Mouse (Mus musculus) neural tube, embryonic 15.5 days (tissue): ENCODE results near the gene Phex. TPM values are rescaled to one million over a fixed set of nuclear protein-coding genes. Genes with fewer than 3 reads are reported as not detected.

Source experiments
- ATAC-seq: fragments of 200-750 bp; cut with Nextera tagmentation; 2 replicates; pipeline ENCODE4 v1.8.0; 2017; ENCODE audit warnings: mild to moderate bottlenecking, moderate TSS enrichment, moderate library complexity; ENCODE audit not compliant: low FRiP score
- H3K27ac ChIP-seq: fragments of 300-500 bp; sonication (generic); replicated peaks from 2 replicates; pipeline ENCODE4 v1.5.1; 2015; ENCODE audit warnings: mild to moderate bottlenecking, inconsistent platforms
- H3K27me3 ChIP-seq: fragments of 300-500 bp; sonication (generic); replicated peaks from 2 replicates; pipeline ENCODE4 v1.6.1; 2015; ENCODE audit warnings: inconsistent platforms
- H3K36me3 ChIP-seq: fragments of 300-500 bp; sonication (generic); 2 replicates; pipeline ENCODE4 v1.6.1; 2015; ENCODE audit warnings: inconsistent platforms
- H3K4me1 ChIP-seq: fragments of 300-500 bp; sonication (generic); 2 replicates; pipeline ENCODE4 v1.6.1; 2015; ENCODE audit warnings: inconsistent platforms
- H3K4me2 ChIP-seq: fragments of 300-500 bp; sonication (generic); 2 replicates; pipeline ENCODE4 v1.6.1; 2015; ENCODE audit warnings: inconsistent platforms, mild to moderate bottlenecking, moderate library complexity
- H3K4me3 ChIP-seq: fragments of 300-500 bp; sonication (generic); replicated peaks from 2 replicates; pipeline ENCODE4 v1.5.1; 2015; ENCODE audit warnings: mild to moderate bottlenecking, inconsistent platforms
- H3K9ac ChIP-seq: fragments of 300-500 bp; sonication (generic); replicated peaks from 2 replicates; pipeline ENCODE4 v1.6.1; 2015; ENCODE audit warnings: mild to moderate bottlenecking, inconsistent platforms
- H3K9me3 ChIP-seq: fragments of 300-500 bp; sonication (generic); replicated peaks from 2 replicates; pipeline ENCODE4 v1.6.1; 2016; ENCODE audit warnings: inconsistent platforms
- WGBS: fragments of 180-500 bp; shearing (Covaris S2); methylation state at CpG from one replicate; pipeline ENCODE4 v1.1.7; 2015; ENCODE audit warnings: mixed read lengths; 5-methylcytosine and 5-hydroxymethylcytosine counted together
- polyA plus RNA-seq: library from polyadenylated mRNA; unstranded; fragments of >200 nt; fragmentation: Nextera tagmentation; extraction: Ambion mirVana; gene quantifications from 2 replicates; pipeline ENCODE4 v1.2.1, GENCODE M21; 2015

The Phex gene
- polyA plus RNA-seq, 1 experiment from 2014 or later = 0.56 TPM

DNA sequence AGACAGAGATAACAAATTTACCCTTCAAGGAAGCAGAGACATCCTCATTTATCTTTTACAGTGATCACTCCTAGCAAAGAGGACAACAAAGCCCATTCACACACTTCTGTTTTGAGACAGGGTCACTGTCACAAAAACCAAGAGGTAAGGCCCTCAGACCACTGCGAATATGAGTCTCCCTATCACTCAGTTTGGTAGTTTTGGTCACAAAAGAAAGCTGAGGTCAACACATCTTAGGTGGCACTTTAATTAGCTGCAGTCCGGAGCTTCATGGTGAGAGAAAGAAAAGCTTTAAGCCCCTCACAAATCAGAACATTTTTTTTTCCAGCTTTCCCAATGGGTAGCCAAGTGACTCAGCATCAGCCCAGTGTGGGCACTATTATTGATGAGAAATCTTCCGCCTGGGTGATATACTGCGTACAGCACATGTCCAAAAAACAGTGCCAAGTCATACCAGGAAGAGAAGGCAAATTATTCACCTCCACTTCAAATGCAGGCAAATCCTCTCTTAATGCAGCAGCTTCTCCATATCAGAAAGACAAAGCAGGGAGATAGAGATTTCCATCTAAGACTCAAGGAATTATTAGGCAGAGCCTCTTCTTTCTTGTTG is 108.2 kb downstream of the Phex start:
- Histone ChIP-seq H3K4me2 (no peak overlapping the region), H3K27ac (peak overlapping the region; percentile 58; the same call in 1 of the 2 replicates)
- 31% methylated on average over 4 of the region's 4 CpGs for WGBS

DNA sequence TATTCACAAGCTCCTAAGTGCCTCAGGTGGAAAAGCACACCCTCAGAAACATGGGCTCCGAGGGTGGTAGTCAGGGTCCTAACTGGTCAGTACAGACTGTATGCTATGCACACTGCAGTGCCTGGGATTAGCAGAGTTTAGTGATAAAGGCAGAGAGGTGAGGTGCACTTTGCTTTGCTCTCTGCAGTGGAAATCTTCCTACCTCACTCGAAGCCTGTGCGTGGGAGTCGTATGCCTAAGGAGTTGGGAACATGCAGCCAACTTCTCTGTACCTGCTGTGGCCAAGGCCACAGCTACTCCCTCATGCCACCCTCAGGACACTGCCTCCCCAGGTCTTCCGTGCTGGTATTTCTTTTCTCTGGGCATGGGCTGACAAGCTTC is 109.3 kb downstream of the Phex start:
- 0 out of 2 replicates have a peak, but pooled peaks cover 10% of the 10 kb centered on the region for H3K4me1 ChIP-seq
- WGBS = 79% methylated on average over 5 of the region's 5 CpGs
- no peaks in the 10 kb centered on the region for H3K9me3 ChIP-seq
- H3K36me3 ChIP-seq = no peaks in the 10 kb centered on the region
- H3K9ac ChIP-seq = no peak overlapping the region
- no peak overlapping the region for H3K4me3 ChIP-seq
- ATAC-seq = no peak
- no peak overlapping the region for H3K4me2 ChIP-seq
- H3K27ac ChIP-seq = 0 out of 2 replicates have a peak overlapping the region, but pooled peaks have one; percentile 33
- no peaks in the 10 kb centered on the region for H3K27me3 ChIP-seq

More for the DNA sequence above, 108.2 kb downstream of the Phex start:
- H3K9ac ChIP-seq = no peak overlapping the region
- H3K4me3 ChIP-seq = no peak overlapping the region
- no peaks in the 10 kb centered on the region for H3K9me3 ChIP-seq
- 0 out of 2 replicates have a peak, but pooled peaks cover 10% of the 10 kb centered on the region for H3K4me1 ChIP-seq
- H3K27me3 ChIP-seq = no peaks in the 10 kb centered on the region
- ATAC-seq = peak; percentile 81; the same call in 1 of the 2 replicates
- H3K36me3 ChIP-seq = no peaks in the 10 kb centered on the region

DNA sequence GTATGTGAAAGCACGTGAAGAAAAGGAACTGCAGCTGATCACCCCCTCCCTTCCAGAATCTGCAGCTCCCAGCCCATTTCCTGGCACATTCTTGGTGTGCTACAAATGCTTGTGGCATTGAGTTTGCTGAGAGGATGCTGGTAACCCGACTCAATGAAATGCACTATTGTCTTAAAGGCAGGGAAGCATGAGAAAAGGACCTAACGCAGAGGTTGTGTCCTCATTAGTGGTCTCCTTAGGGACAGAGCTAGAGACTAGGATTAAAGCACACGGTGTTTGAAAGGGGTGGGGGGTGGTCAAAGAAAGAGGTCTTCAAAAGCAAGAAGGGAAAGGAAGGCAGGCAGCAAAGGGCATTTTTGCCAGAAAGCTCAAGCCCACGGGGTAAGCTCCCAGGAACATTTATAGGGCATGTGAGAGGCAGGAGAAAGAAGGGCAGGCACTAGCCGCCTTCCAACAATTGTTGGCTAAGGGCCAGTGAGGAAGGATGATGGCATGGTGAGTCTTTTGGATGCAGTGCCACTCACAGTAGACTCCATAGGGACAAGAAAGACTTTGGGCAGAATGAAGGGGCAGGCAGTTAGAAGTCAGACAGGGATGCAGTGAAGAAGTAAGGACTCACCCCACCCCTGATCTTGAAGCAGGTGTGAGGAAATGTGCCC is 109.8 kb downstream of the Phex start:
- no peak for ATAC-seq

DNA sequence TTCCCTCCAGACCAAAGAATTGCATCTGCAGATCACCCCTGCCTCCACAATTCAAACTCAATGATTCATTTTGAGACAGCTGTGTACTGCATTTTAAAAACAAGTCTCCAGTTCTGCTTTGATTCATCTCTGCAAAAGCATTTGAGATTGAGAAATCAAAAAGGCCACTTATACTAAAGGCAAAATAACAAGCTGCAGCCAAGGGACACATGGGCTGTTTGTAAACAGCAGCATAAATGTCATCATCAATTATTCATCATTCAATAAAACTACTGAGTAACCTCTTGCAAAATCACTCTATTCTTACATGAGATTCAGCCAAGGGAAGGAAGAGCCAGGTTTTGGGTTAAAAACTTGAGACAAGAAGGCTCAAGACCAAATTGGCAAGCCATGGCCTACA is 122.7 kb downstream of the Phex start:
- ATAC-seq = no peak
- no peaks in the 10 kb centered on the region for H3K9me3 ChIP-seq
- H3K27me3 ChIP-seq = no peaks in the 10 kb centered on the region
- H3K4me1 ChIP-seq = no peaks in the 10 kb centered on the region
- no peak overlapping the region for H3K27ac ChIP-seq
- H3K9ac ChIP-seq = no peak overlapping the region
- no peak overlapping the region for H3K4me3 ChIP-seq
- no peak overlapping the region for H3K4me2 ChIP-seq
- no peaks in the 10 kb centered on the region for H3K36me3 ChIP-seq

More for the DNA sequence above, 109.8 kb downstream of the Phex start:
- Histone ChIP-seq H3K4me1 (0 out of 2 replicates have a peak, but pooled peaks cover 10% of the 10 kb centered on the region), H3K9ac (no peak overlapping the region), H3K27ac (no peak overlapping the region), H3K4me3 (no peak overlapping the region), H3K27me3 (no peaks in the 10 kb centered on the region), H3K4me2 (no peak overlapping the region), H3K9me3 (no peaks in the 10 kb centered on the region), H3K36me3 (no peaks in the 10 kb centered on the region)
- 37% methylated on average over 6 of the region's 6 CpGs for WGBS

DNA sequence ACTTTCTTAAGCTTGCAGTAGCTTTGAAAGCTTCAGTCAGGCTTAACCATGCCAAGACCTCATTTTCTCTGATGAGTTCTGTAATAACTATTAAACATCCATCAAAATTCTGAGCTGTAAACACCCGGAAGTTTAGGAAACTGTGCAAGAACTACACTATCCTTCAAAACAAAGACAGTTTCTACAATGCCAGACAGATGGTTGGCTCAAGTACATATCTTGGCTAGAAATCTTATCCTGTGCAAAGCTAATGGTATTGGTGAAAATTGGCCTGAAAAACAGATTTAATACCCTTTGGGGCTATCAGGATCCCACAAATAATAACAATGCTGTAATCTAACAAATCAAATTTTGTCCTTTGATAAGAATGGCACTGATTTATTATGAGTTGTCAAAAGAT is 138.5 kb downstream of the Phex start:
- Histone ChIP-seq H3K4me2 (no peak overlapping the region), H3K4me3 (no peak overlapping the region), H3K9me3 (no peaks in the 10 kb centered on the region), H3K9ac (no peak overlapping the region), H3K27me3 (no peaks in the 10 kb centered on the region), H3K27ac (no peak overlapping the region), H3K4me1 (no peaks in the 10 kb centered on the region), H3K36me3 (no peaks in the 10 kb centered on the region)
- no peak for ATAC-seq
- WGBS = 73% methylated on average over 1 of the region's 1 CpGs

DNA sequence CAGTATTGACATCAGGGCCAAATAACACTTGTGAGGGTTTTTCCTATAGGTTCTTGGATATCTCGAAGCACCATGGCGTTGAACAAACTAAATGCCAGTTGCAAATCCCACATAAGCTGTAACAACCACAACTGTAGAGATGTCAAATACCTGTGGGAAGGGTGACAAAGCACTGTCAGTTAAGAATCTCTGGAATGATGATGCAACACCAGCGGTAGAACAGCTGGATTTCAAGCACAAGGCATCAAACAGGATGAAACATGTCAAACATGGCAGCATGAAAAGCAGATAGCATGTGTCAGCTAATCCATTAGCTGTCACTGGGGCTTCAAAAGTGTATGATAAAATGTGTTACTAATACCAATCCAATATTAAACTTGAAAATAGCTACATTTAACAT is 141.8 kb downstream of the Phex start:
- Histone ChIP-seq H3K36me3 (no peaks in the 10 kb centered on the region), H3K9me3 (no peaks in the 10 kb centered on the region), H3K4me3 (no peak overlapping the region), H3K4me1 (no peaks in the 10 kb centered on the region), H3K4me2 (no peak overlapping the region), H3K9ac (no peak overlapping the region), H3K27me3 (no peaks in the 10 kb centered on the region), H3K27ac (no peak overlapping the region)
- no peak for ATAC-seq
- WGBS = 83% methylated on average over 3 of the region's 3 CpGs

DNA sequence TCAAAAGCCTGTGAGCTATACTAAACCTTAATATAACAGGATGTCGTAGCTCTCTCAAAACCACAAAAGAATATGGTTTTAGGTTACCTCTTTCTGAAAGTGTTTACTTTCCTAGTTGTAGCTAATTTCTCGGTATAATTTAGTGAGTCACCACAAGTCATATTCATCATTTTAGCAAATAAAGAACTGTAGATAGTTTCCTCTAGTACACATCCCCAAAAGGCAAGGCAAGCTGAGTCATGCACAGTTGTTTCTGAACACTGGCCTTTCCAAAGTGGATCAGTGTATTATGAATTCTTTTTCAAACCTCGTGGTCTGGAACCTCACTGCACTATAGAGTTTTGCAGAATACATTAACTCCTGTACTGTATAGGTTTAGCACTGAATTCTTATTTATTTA is 143.5 kb downstream of the Phex start:
- no peaks in the 10 kb centered on the region for H3K27me3 ChIP-seq
- H3K27ac ChIP-seq = no peak overlapping the region
- no peak overlapping the region for H3K4me3 ChIP-seq
- H3K4me2 ChIP-seq = no peak overlapping the region
- no peaks in the 10 kb centered on the region for H3K4me1 ChIP-seq
- no peaks in the 10 kb centered on the region for H3K36me3 ChIP-seq
- H3K9me3 ChIP-seq = no peaks in the 10 kb centered on the region
- no peak overlapping the region for H3K9ac ChIP-seq
- ATAC-seq = no peak
- 78% methylated on average over 3 of the region's 3 CpGs for WGBS

DNA sequence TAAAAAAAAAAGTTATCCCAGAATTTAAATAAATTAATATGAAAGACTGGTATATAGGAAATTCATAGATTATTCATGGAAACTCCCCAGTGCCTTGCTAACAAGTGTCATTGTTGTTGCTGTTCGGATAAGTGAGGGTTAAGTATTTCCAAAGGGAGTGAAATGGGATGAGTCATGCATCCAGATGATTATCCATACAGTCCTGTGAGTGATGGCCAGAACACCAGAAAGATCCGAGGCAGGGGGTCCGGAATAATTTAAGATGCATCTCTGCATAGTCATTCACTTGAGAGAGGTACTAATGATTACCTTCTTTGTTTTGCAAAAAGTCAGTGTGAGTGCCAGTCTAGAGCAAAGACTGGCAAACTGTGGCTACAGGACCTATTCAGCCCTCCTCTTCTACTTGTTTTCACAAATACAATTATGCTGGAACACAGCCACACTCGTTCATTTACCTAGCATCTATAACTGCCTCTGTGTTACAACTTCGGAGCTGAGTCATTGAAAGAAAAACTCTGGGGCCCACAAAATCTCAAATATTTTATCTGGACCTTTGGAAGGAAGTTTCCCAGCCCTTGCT is 145.3 kb downstream of the Phex start:
- Histone ChIP-seq H3K27ac (no peak overlapping the region), H3K36me3 (no peaks in the 10 kb centered on the region), H3K4me2 (no peak overlapping the region), H3K4me1 (no peaks in the 10 kb centered on the region), H3K27me3 (no peaks in the 10 kb centered on the region), H3K9ac (no peak overlapping the region), H3K4me3 (no peak overlapping the region), H3K9me3 (no peaks in the 10 kb centered on the region)
- 46% methylated on average over 5 of the region's 5 CpGs for WGBS
- ATAC-seq = no peak

DNA sequence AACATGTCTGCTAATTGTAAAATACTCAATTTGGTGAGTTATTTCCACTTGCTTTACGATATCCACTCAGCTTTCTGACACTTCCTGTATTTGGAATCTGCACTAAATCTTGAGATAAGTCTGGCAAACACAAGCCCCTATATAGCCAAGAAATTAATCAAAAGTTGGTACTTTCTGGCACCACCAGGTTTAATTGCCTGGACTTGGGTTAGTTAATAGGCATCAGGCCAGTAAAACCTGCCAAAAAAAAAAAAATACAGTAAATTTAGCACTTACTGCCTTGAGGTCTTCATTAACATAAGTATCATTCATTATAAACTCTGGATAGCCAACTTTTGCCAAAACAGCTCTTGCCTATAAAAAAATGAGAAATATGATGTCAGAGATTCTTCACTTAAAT is 147.0 kb downstream of the Phex start:
- Histone ChIP-seq H3K36me3 (no peaks in the 10 kb centered on the region), H3K4me3 (no peak overlapping the region), H3K4me1 (no peaks in the 10 kb centered on the region), H3K4me2 (no peak overlapping the region), H3K27ac (no peak overlapping the region), H3K27me3 (no peaks in the 10 kb centered on the region), H3K9me3 (no peaks in the 10 kb centered on the region), H3K9ac (no peak overlapping the region)
- 83% methylated on average over 1 of the region's 1 CpGs for WGBS
- no peak for ATAC-seq

DNA sequence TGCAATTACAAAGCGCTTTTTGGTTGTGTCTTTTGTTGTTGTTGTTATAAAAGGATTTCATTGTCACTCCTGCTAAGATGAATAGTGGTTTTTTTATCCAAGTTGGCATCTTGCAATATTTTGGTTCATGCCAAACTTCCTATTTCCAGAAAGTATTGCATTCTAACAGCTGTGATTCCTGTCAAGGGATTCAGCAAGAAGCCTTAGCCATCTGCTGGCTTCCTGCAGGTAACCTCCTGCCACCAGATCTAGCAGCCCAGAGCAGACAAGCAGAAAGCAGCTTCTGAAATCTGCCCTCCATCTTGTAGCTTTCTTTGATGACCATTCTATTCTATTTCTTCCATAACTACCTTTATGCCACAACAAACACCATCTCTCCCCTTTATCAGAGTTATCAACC is 212.4 kb downstream of the Phex start:
- no peak overlapping the region for H3K4me3 ChIP-seq
- H3K4me1 ChIP-seq = no peaks in the 10 kb centered on the region
- WGBS = 79% methylated on average over 1 of the region's 1 CpGs
- ATAC-seq = no peak
- H3K27ac ChIP-seq = no peak overlapping the region
- no peaks in the 10 kb centered on the region for H3K36me3 ChIP-seq
- no peak overlapping the region for H3K9ac ChIP-seq
- no peaks in the 10 kb centered on the region for H3K9me3 ChIP-seq
- H3K27me3 ChIP-seq = no peaks in the 10 kb centered on the region
- H3K4me2 ChIP-seq = no peak overlapping the region

DNA sequence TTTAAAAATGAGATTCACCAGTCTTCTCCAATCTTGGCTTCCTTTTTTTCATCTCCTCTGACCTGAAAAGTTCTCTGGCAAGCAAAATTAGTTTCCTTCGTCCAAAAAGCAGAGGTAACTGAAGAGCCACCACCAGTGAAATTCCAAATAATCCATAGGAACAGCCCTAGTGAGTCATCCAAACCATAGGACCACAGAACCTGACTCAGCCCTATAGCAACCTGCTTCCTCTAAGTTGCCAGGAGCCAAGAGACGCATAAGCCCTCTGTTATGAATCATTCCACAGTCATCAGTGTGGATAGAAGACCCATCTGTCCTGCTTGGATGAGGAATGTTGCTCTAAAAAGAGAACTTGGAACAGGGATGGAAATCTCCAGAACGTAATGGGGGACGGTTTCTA is 230.9 kb downstream of the Phex start:
- no peaks in the 10 kb centered on the region for H3K9me3 ChIP-seq
- no peak overlapping the region for H3K27ac ChIP-seq
- no peaks in the 10 kb centered on the region for H3K4me1 ChIP-seq
- no peak for ATAC-seq
- H3K4me2 ChIP-seq = no peak overlapping the region
- no peaks in the 10 kb centered on the region for H3K36me3 ChIP-seq
- 78% methylated on average over 4 of the region's 4 CpGs for WGBS
- H3K4me3 ChIP-seq = no peak overlapping the region
- H3K27me3 ChIP-seq = no peaks in the 10 kb centered on the region
- H3K9ac ChIP-seq = no peak overlapping the region

DNA sequence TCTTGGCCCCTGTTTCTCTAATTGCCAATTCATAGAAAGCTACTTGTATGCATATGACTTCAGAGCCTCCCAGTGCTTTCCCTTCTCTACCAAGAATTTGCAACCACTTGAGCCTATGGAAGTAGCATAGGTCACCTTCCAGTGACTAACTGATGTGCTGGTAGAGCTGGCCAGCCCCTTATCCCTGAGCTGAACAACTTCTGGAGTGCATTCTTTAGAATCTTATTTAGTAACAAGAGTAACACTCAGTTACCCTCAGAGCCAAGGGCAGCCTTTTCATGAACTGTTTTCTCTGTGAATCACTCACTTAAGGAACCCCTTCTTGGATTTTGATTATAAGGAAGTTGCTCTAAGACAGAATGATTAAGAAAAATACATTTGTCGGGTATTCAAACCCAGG is 234.3 kb downstream of the Phex start:
- H3K27ac ChIP-seq = no peak overlapping the region
- H3K9ac ChIP-seq = no peak overlapping the region
- no peaks in the 10 kb centered on the region for H3K9me3 ChIP-seq
- no peaks in the 10 kb centered on the region for H3K36me3 ChIP-seq
- 84% methylated on average over 1 of the region's 1 CpGs for WGBS
- ATAC-seq = no peak
- no peak overlapping the region for H3K4me2 ChIP-seq
- H3K27me3 ChIP-seq = no peaks in the 10 kb centered on the region
- H3K4me3 ChIP-seq = no peak overlapping the region
- H3K4me1 ChIP-seq = no peaks in the 10 kb centered on the region
